Mouse (Mus musculus) CH12.LX (cell line): Measurements from ENCODE around the gene Sec11a. TPM values are rescaled to one million over a fixed set of nuclear protein-coding genes. Genes with fewer than 3 reads are reported as not detected.

Source experiments
- DNase-seq: peaks from one replicate; pipeline ENCODE4 v3.0.0-alpha.2; 2013; ENCODE audit errors: extremely low read depth
- H3K27ac ChIP-seq: 2 replicates; pipeline ENCODE4 v1.5.1; 2012; ENCODE audit warnings: low read depth, mild to moderate bottlenecking, control low read depth, moderate library complexity; ENCODE audit not compliant: insufficient read depth
- H3K27me3 ChIP-seq: replicated peaks from 2 replicates; pipeline ENCODE3; 2012; ENCODE audit warnings: inconsistent platforms
- H3K36me3 ChIP-seq, 2 experiments: replicated peaks in 1 of 2; 2 replicates each; pipeline versions ENCODE3 to v1.6.1; 2012; ENCODE audit warnings: inconsistent platforms in 1 of 2, low read length in 1 of 2, mild to moderate bottlenecking in 1 of 2, mixed read lengths in 1 of 2, moderate library complexity in 1 of 2; ENCODE audit not compliant: control insufficient read depth in 1 of 2, insufficient read depth in 1 of 2
- H3K4me1 ChIP-seq, 2 experiments: 2 replicates each; pipeline ENCODE4 v1.6.1; 2012; ENCODE audit warnings: inconsistent platforms in 1 of 2, moderate library complexity in 1 of 2; ENCODE audit not compliant: insufficient read depth in 2 of 2, control insufficient read depth in 1 of 2
- H3K4me2 ChIP-seq: 2 replicates; pipeline ENCODE4 v1.6.1; 2012; ENCODE audit warnings: low read depth, mild to moderate bottlenecking, control low read depth; ENCODE audit not compliant: poor library complexity, insufficient read depth, severe bottlenecking
- H3K4me3 ChIP-seq, 3 experiments: fragments of 150-350 bp in 1 of 3; sonication (generic) in 1 of 3; replicated peaks in 1 of 3; 2 replicates each; pipeline versions ENCODE3 to v1.5.1; 2011 to 2012; ENCODE audit warnings: low read depth in 2 of 3, low read length in 2 of 3, mild to moderate bottlenecking in 2 of 3, moderate library complexity in 2 of 3, control low read depth in 1 of 3, improper control_type of control experiment in 1 of 3, inconsistent platforms in 1 of 3, mixed read lengths in 1 of 3; ENCODE audit not compliant: poor library complexity in 1 of 3
- H3K79me2 ChIP-seq: replicated peaks from 2 replicates; pipeline ENCODE4 v1.6.1; 2012; ENCODE audit warnings: mild to moderate bottlenecking, moderate library complexity; ENCODE audit not compliant: control insufficient read depth, poor library complexity, insufficient read depth, severe bottlenecking; ENCODE audit errors: extremely low read depth
- H3K9ac ChIP-seq: 2 replicates; pipeline ENCODE4 v1.6.1; 2012; ENCODE audit warnings: low read depth, mild to moderate bottlenecking, control low read depth, moderate library complexity; ENCODE audit not compliant: insufficient read depth
- H3K9me3 ChIP-seq: replicated peaks from 2 replicates; pipeline ENCODE3; 2012; ENCODE audit warnings: low read length, inconsistent platforms, mixed read lengths
- CHD1 ChIP-seq: IDR thresholded peaks from 2 replicates; pipeline ENCODE4 v1.6.1; 2012; ENCODE audit warnings: low read depth, low read length, improper control_type of control experiment, inconsistent platforms
- EP300 ChIP-seq: IDR thresholded peaks from 2 replicates; pipeline ENCODE4 v1.6.1; 2011; ENCODE audit warnings: low read length, improper control_type of control experiment
- ETS1 ChIP-seq: conservative IDR thresholded peaks from 2 replicates; pipeline ENCODE4 v1.6.1; 2012; ENCODE audit warnings: low read depth, mild to moderate bottlenecking, inconsistent platforms, low read length, improper control_type of control experiment, moderate library complexity
- GABPA ChIP-seq: IDR thresholded peaks from 2 replicates; pipeline ENCODE4 v1.6.1; 2012; ENCODE audit warnings: low read depth, low read length, improper control_type of control experiment, inconsistent platforms; ENCODE audit not compliant: insufficient replicate concordance
- IRF4 ChIP-seq: IDR thresholded peaks from 2 replicates; pipeline ENCODE4 v1.6.1; 2014; ENCODE audit warnings: low read depth, mild to moderate bottlenecking, inconsistent platforms, low read length, improper control_type of control experiment
- JUND ChIP-seq: conservative IDR thresholded peaks from 2 replicates; pipeline ENCODE4 v1.6.1; 2011; ENCODE audit warnings: low read depth, low read length, improper control_type of control experiment
- KAT2A ChIP-seq: IDR thresholded peaks from 2 replicates; pipeline ENCODE4 v1.6.1; 2012; ENCODE audit warnings: low read length, improper control_type of control experiment, inconsistent platforms; ENCODE audit not compliant: insufficient replicate concordance
- MAX ChIP-seq: IDR thresholded peaks from 2 replicates; pipeline ENCODE4 v1.6.1; 2011; ENCODE audit warnings: low read length, improper control_type of control experiment
- MAZ ChIP-seq: IDR thresholded peaks from 2 replicates; pipeline ENCODE4 v1.6.1; 2012; ENCODE audit warnings: low read depth, mild to moderate bottlenecking, inconsistent platforms, low read length, improper control_type of control experiment, moderate library complexity
- MXI1 ChIP-seq: IDR thresholded peaks from 2 replicates; pipeline ENCODE4 v1.6.1; 2011; ENCODE audit warnings: mild to moderate bottlenecking, low read depth, low read length, improper control_type of control experiment
- MYC ChIP-seq: IDR thresholded peaks from 2 replicates; pipeline ENCODE4 v1.6.1; 2011; ENCODE audit warnings: low read depth, mild to moderate bottlenecking, improper control_type of control experiment, low read length
- NELFE ChIP-seq: IDR thresholded peaks from 2 replicates; pipeline ENCODE4 v1.6.1; 2011; ENCODE audit warnings: low read depth, low read length, improper control_type of control experiment
- PAX5 ChIP-seq: IDR thresholded peaks from 2 replicates; pipeline ENCODE4 v1.6.1; 2012; ENCODE audit warnings: low read length, inconsistent platforms, mixed read lengths
- POLR2A ChIP-seq: IDR thresholded peaks from 2 replicates; pipeline ENCODE4 v1.6.1; 2011; ENCODE audit warnings: low read depth, mild to moderate bottlenecking, improper control_type of control experiment, low read length
- POLR2AphosphoS2 ChIP-seq: IDR thresholded peaks from 2 replicates; pipeline ENCODE4 v1.6.1; 2011; ENCODE audit warnings: low read depth, low read length, improper control_type of control experiment
- RCOR1 ChIP-seq: conservative IDR thresholded peaks from 2 replicates; pipeline ENCODE4 v1.6.1; 2012; ENCODE audit warnings: low read depth, mild to moderate bottlenecking, inconsistent platforms, low read length, improper control_type of control experiment
- SIN3A ChIP-seq: IDR thresholded peaks from 2 replicates; pipeline ENCODE4 v1.6.1; 2012; ENCODE audit warnings: low read length, improper control_type of control experiment, inconsistent platforms
- SMC3 ChIP-seq: IDR thresholded peaks from 2 replicates; pipeline ENCODE4 v1.6.1; 2011; ENCODE audit warnings: low read depth, low read length, improper control_type of control experiment
- TBP ChIP-seq: conservative IDR thresholded peaks from 2 replicates; pipeline ENCODE4 v1.6.1; 2011; ENCODE audit warnings: low read depth, low read length, improper control_type of control experiment
- USF2 ChIP-seq: conservative IDR thresholded peaks from 2 replicates; pipeline ENCODE4 v1.6.1; 2011; ENCODE audit warnings: low read depth, low read length, improper control_type of control experiment
- ZC3H11A ChIP-seq: IDR thresholded peaks from 2 replicates; pipeline ENCODE4 v1.6.1; 2012; ENCODE audit warnings: low read depth, mild to moderate bottlenecking, inconsistent platforms, low read length, improper control_type of control experiment
- ZKSCAN1 ChIP-seq: IDR thresholded peaks from 2 replicates; pipeline ENCODE4 v1.6.1; 2012; ENCODE audit warnings: low read depth, inconsistent platforms, low read length, improper control_type of control experiment, borderline replicate concordance
- ZNF384 ChIP-seq: IDR thresholded peaks from 2 replicates; pipeline ENCODE4 v1.6.1; 2012; ENCODE audit warnings: low read depth, low read length, improper control_type of control experiment, inconsistent platforms
- dilution Hi-C: fragments of 300-500 bp; cut with MboI; formaldehyde crosslinking; loops from 2 replicates; pipeline ENCODE4 v1.14.3; 2020; ENCODE audit warnings: low sequenced_read_pairs; ENCODE audit not compliant: extremely low pct_unique_long_range_greater_than_20kb, extremely low pct_ligation_motif_present
- in situ Hi-C: fragments of 300-500 bp; cut with MboI; formaldehyde crosslinking; loops from 3 replicates; pipeline ENCODE4 v1.14.3; 2019; ENCODE audit warnings: low sequenced_read_pairs, low pct_ligation_motif_present, low pct_unique_long_range_greater_than_20kb, mixed read lengths
- polyA plus RNA-seq: library from polyadenylated mRNA; unstranded; fragments of >175 nt; gene quantifications from 2 replicates; pipeline ENCODE4 v1.2.1, GENCODE M21; 2012; ENCODE audit warnings: low read depth; ENCODE audit not compliant: insufficient read length
- total RNA-seq, 2 experiments: library from RNA; depleted of rRNA; stranded (reverse); fragments of 300-350 nt in 1 of 2; fragments of >200 nt in 1 of 2; gene quantifications; 2 replicates each; pipeline ENCODE4 v1.2.3; 2012 to 2014

Sec11a gene
- total and polyA plus RNA-seq, 3 experiments = 93.5 to 141 (median 126) TPM

GRCm38 (mm10) chr7:80923165-80923564 is 24.4 kb downstream of the Sec11a start:
- no peak overlapping the region for H3K4me2 ChIP-seq
- H3K9me3 ChIP-seq = no peaks in the 10 kb centered on the region
- H3K4me1 ChIP-seq = peaks cover 0 to 16% of the 10 kb centered on the region in 2 experiments; a peak in 2 of 4 replicates
- H3K79me2 ChIP-seq = 0 out of 2 replicates have a peak, but pooled peaks cover 2% of the 10 kb centered on the region
- no peak overlapping the region for H3K27ac ChIP-seq
- dilution Hi-C loops (no loop called here), in situ Hi-C loops (no loop called here)
- peaks cover 49 to 74% of the 10 kb centered on the region in 2 experiments for H3K36me3 ChIP-seq
- H3K27me3 ChIP-seq = no peaks in the 10 kb centered on the region
- H3K9ac ChIP-seq = no peak overlapping the region
- H3K4me3 ChIP-seq = no peak overlapping the region
- no peak for DNase-seq
- TF ChIP-seq MYC = no peak
- TF ChIP-seq ZKSCAN1 = no peak
- TF ChIP-seq CHD1 = no peak
- TF ChIP-seq POLR2AphosphoS2 = no peak
- no peak for TF ChIP-seq MXI1
- TF ChIP-seq PAX5 = no peak
- TF ChIP-seq JUND = no peak
- no peak for TF ChIP-seq USF2
- no peak for TF ChIP-seq ZNF384
- no peak for TF ChIP-seq SIN3A
- TF ChIP-seq MAZ = no peak
- TF ChIP-seq EP300 = no peak
- no peak for TF ChIP-seq MAX
- TF ChIP-seq GABPA = no peak
- TF ChIP-seq ZC3H11A = no peak
- TF ChIP-seq RCOR1 = no peak
- TF ChIP-seq IRF4 = no peak
- no peak for TF ChIP-seq SMC3

GRCm38 (mm10) chr7:80919647-80920008 is 28.0 kb downstream of the Sec11a start:
- Histone ChIP-seq H3K4me3 (no peak overlapping the region), H3K4me2 (no peak overlapping the region), H3K9me3 (no peaks in the 10 kb centered on the region), H3K9ac (no peak overlapping the region), H3K79me2 (0 out of 2 replicates have a peak, but pooled peaks cover 2% of the 10 kb centered on the region), H3K4me1 (peaks cover 0 to 19% of the 10 kb centered on the region in 2 experiments; a peak in 2 of 4 replicates), H3K36me3 (peaks cover 57 to 80% of the 10 kb centered on the region in 2 experiments), H3K27ac (no peak overlapping the region), H3K27me3 (no peaks in the 10 kb centered on the region)
- in situ Hi-C loops (no loop called here), dilution Hi-C loops (no loop called here)
- DNase-seq = no peak
- TF ChIP-seq NELFE (no peak), MXI1 (no peak), MAX (no peak), USF2 (no peak), CHD1 (no peak), SMC3 (no peak), TBP (no peak), KAT2A (no peak), POLR2A (no peak), RCOR1 (no peak), ETS1 (no peak)
